Mouse (Mus musculus) liver, embryonic 14.5 days (tissue): Measurements from ENCODE around the gene Sec63. TPM values are rescaled to one million over a fixed set of nuclear protein-coding genes. Genes with fewer than 3 reads are reported as not detected.

ENCODE experiments used
- ATAC-seq: fragments of 200-750 bp; cut with Nextera tagmentation; 2 replicates; pipeline ENCODE4 v1.8.0; 2017; ENCODE audit warnings: moderate number of reproducible peaks, mild to moderate bottlenecking, moderate library complexity; ENCODE audit not compliant: insufficient read depth
- DNase-seq, 3 experiments: peaks; one replicate each; pipeline ENCODE4 v3.0.0-alpha.2; 2012 to 2013; ENCODE audit warnings: low read depth in 3 of 3, low spot score in 3 of 3
- H3K27ac ChIP-seq: fragments of 300-500 bp; sonication (generic); 2 replicates; pipeline ENCODE4 v1.5.1; 2014; ENCODE audit warnings: moderate library complexity, mild to moderate bottlenecking, control low read depth, inconsistent platforms
- H3K27me3 ChIP-seq: fragments of 300-500 bp; sonication (generic); 2 replicates; pipeline ENCODE4 v1.6.1; 2014; ENCODE audit warnings: mild to moderate bottlenecking, low read length, moderate library complexity; ENCODE audit not compliant: control insufficient read depth, insufficient read depth
- H3K36me3 ChIP-seq: fragments of 300-500 bp; sonication (generic); replicated peaks from 2 replicates; pipeline ENCODE4 v1.6.1; 2014; ENCODE audit warnings: low read depth; ENCODE audit not compliant: control insufficient read depth, insufficient read depth
- H3K4me1 ChIP-seq, 2 experiments: fragments of 200-500 bp in 1 of 2; fragments of 300-500 bp in 1 of 2; sonication (generic) in 1 of 2; replicated peaks; 2 replicates each; pipeline ENCODE4 v1.6.1; 2012 to 2014; ENCODE audit warnings: antibody characterized with exemption in 1 of 2, inconsistent platforms in 1 of 2, low read length in 1 of 2; ENCODE audit not compliant: control insufficient read depth in 2 of 2, insufficient read depth in 2 of 2
- H3K4me2 ChIP-seq: fragments of 300-500 bp; sonication (generic); 2 replicates; pipeline ENCODE4 v1.6.1; 2014; ENCODE audit warnings: low read depth, mild to moderate bottlenecking, control low read depth, moderate library complexity
- H3K4me3 ChIP-seq, 2 experiments: fragments of 200-500 bp in 1 of 2; fragments of 300-500 bp in 1 of 2; sonication (generic) in 1 of 2; 2 replicates each; pipeline ENCODE4 v1.5.1; 2012 to 2014; ENCODE audit warnings: low read depth in 2 of 2, low read length in 2 of 2, mild to moderate bottlenecking in 2 of 2, control low read depth in 1 of 2, inconsistent platforms in 1 of 2, moderate library complexity in 1 of 2; ENCODE audit not compliant: insufficient read depth in 1 of 2
- H3K9ac ChIP-seq: fragments of 300-500 bp; sonication (generic); replicated peaks from 2 replicates; pipeline ENCODE4 v1.6.1; 2014; ENCODE audit warnings: mild to moderate bottlenecking, control low read depth, moderate library complexity
- H3K9me3 ChIP-seq: fragments of 300-500 bp; sonication (generic); 2 replicates; pipeline ENCODE4 v1.6.1; 2016; ENCODE audit warnings: low read length, mixed read lengths; ENCODE audit not compliant: control insufficient read depth
- CTCF ChIP-seq: IDR thresholded peaks from 2 replicates; pipeline ENCODE4 v1.5.1; 2016; ENCODE audit warnings: antibody characterized with exemption, low read depth, control low read depth
- EP300 ChIP-seq: IDR thresholded peaks from 2 replicates; pipeline ENCODE4 v1.6.1; 2016; ENCODE audit warnings: antibody characterized with exemption, low read depth
- WGBS: fragments of 180-500 bp; shearing (Covaris S2); extraction: QIAGEN DNeasy Blood & Tissue Kit; methylation state at CpG from one replicate; pipeline ENCODE4 v1.1.7; 2014; ENCODE audit not compliant: insufficient replicate concordance; 5-methylcytosine and 5-hydroxymethylcytosine counted together
- polyA plus RNA-seq, 2 experiments: library from polyadenylated mRNA; depleted of rRNA in 1 of 2; stranded (reverse) in 1 of 2; unstranded in 1 of 2; fragments of >200 nt; fragmentation: Nextera tagmentation in 1 of 2; extraction: Ambion mirVana in 1 of 2; gene quantifications; 2 replicates each; pipeline versions ENCODE4 v1.2.1 to v1.2.3; 2012 to 2014

The Sec63 gene
- polyA plus RNA-seq, 2 experiments: 7.5 to 10.7 TPM

GRCm38 (mm10) chr10:42833871-42834727 lies 72.8 kb downstream of the Sec63 start:
- Histone ChIP-seq H3K27ac (no peak overlapping the region), H3K4me2 (no peak overlapping the region), H3K9me3 (no peaks in the 10 kb centered on the region), H3K4me3 (no peak overlapping the region), H3K9ac (no peak overlapping the region), H3K36me3 (peaks cover 2% of the 10 kb centered on the region; the same call in 1 of the 2 replicates), H3K27me3 (no peaks in the 10 kb centered on the region), H3K4me1 (no peaks in the 10 kb centered on the region)
- WGBS: 76% methylated on average over 4 of the region's 4 CpGs
- TF ChIP-seq EP300 (no peak), CTCF (no peak)
- ATAC-seq (no peak), DNase-seq (no peak)

DNA sequence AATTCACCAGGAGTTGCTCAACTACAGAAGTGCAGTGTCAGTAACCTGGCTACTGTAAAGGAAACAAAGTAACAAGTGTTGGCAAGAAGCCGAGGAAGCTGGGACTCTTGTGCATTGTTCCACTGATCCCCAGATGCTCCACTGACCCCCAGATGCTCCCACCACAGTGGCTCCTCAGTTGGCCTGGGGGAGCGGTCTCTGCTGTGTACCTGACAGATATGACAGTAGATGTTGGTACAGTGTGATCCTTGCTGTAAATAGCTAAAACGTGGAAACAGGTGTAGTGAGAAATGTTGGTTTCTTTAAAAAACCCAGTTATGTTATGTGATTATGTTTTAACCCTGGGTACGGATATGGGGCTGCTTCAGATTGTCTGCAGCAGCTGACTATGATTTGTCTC lies 76.8 kb downstream of the Sec63 start:
- Histone ChIP-seq H3K27me3 (no peaks in the 10 kb centered on the region), H3K4me1 (no peaks in the 10 kb centered on the region), H3K9me3 (no peaks in the 10 kb centered on the region), H3K4me2 (no peak overlapping the region), H3K4me3 (no peak overlapping the region), H3K36me3 (no peaks in the 10 kb centered on the region; the same call in 1 of the 2 replicates), H3K9ac (no peak overlapping the region), H3K27ac (no peak overlapping the region)
- DNase-seq: no peak
- 71% methylated on average over 4 of the region's 4 CpGs for WGBS
- ATAC-seq: no peak
- TF ChIP-seq EP300 (no peak), CTCF (no peak)

- ATAC-seq (no peak), DNase-seq (no peak)
- no peak for TF ChIP-seq CTCF
- no peak for TF ChIP-seq EP300
- no peaks in the 10 kb centered on the region for H3K36me3 ChIP-seq
- H3K27ac ChIP-seq: no peak overlapping the region
- no peaks in the 10 kb centered on the region for H3K27me3 ChIP-seq
- H3K9me3 ChIP-seq: no peaks in the 10 kb centered on the region
- H3K4me3 ChIP-seq: no peak overlapping the region
- H3K4me1 ChIP-seq: no peaks in the 10 kb centered on the region
- WGBS: 74% methylated on average over 2 of the region's 2 CpGs
- H3K9ac ChIP-seq: no peak overlapping the region
- H3K4me2 ChIP-seq: no peak overlapping the region
These were observed 77.4 kb downstream of the Sec63 start for GRCm38 (mm10) chr10:42838736-42839135.

DNA sequence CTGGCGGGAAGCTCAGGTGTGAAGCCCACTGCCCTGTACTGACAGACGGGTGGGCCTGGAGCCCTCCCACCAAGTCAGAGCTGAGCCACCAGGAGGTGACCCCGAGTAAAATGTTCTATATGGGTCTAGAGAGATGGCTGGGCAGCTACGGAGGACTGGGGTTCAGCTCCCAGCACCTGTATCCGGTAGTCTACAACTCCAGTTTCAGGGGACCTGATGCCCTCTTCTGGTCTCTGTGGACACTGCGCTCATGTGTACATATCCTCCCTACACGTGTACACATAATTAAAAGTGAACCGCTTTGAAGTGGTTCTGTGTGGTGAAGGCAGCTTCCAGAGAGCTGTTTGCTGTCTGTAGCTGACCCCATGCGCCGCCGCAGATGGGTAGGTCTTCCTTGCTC lies 78.7 kb downstream of the Sec63 start:
- Histone ChIP-seq H3K27me3 (no peaks in the 10 kb centered on the region), H3K4me2 (no peak overlapping the region), H3K4me1 (no peaks in the 10 kb centered on the region), H3K27ac (no peak overlapping the region), H3K9me3 (no peaks in the 10 kb centered on the region), H3K36me3 (no peaks in the 10 kb centered on the region), H3K9ac (no peak overlapping the region), H3K4me3 (no peak overlapping the region)
- 84% methylated on average over 11 of the region's 11 CpGs for WGBS
- ATAC-seq: no peak
- no peak for DNase-seq
- no peak for TF ChIP-seq CTCF
- TF ChIP-seq EP300: no peak

DNA sequence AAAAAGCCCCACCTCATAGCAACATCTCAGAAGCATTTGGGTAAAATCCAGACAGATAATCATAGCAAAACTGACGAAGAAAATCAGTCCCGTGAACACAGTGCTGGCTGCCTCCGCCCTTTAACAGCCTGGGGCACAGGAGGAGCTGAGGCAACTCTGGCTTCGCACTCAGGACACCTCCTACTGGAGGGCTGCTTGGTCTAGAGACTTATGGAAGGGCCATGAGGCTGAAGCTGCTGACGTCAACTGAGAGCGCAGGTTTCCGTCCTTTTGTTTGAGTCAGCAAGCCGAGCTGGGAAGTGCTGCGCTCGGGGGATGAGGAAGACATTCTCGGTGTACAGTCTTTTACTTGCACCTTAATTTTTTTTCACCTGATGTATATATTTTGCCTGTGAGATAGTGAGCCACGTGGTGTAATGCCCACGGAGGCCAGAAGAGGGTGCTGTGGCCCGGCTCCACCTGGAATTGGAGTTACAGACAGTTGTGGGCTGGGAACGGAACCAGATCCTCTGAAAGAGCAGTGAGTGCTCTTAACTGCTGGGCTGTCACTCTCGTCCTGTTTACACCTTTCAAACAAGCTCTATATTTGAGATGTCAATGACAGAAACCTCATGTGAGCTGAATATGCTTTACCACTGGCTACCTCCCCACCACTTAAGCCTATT lies 80.4 kb downstream of the Sec63 start:
- H3K36me3 ChIP-seq: no peaks in the 10 kb centered on the region
- no peak for DNase-seq

More for the DNA sequence above, 80.4 kb downstream of the Sec63 start:
- H3K4me2 ChIP-seq: no peak overlapping the region
- H3K9ac ChIP-seq: no peak overlapping the region
- H3K27me3 ChIP-seq: no peaks in the 10 kb centered on the region
- no peak for TF ChIP-seq EP300
- peak; percentile 72 for TF ChIP-seq CTCF
- no peak overlapping the region for H3K4me3 ChIP-seq
- no peaks in the 10 kb centered on the region for H3K9me3 ChIP-seq
- H3K4me1 ChIP-seq: no peaks in the 10 kb centered on the region
- no peak for ATAC-seq
- no peak overlapping the region for H3K27ac ChIP-seq
- 50% methylated on average over 16 of the region's 16 CpGs for WGBS
